Mouse (Mus musculus) erythroblast, embryonic 14.5 days (primary cell): Measurements from ENCODE around the gene Pnp. TPM values are rescaled to one million over a fixed set of nuclear protein-coding genes. Genes with fewer than 3 reads are reported as not detected.
"Not testable (repeated sequence)": the region's sequence is repeated elsewhere in the genome, so short reads cannot be mapped to it uniquely, and the experiment has no call there.

Experiments used
- H3K27me3 ChIP-seq: 2 replicates; pipeline ENCODE4 v1.6.1; 2012; ENCODE audit warnings: inconsistent platforms; ENCODE audit not compliant: control insufficient read depth
- H3K36me3 ChIP-seq: 2 replicates; pipeline ENCODE4 v1.6.1; 2012; ENCODE audit warnings: mild to moderate bottlenecking, inconsistent platforms; ENCODE audit not compliant: control insufficient read depth
- H3K4me1 ChIP-seq: 2 replicates; pipeline ENCODE4 v1.6.1; 2012; ENCODE audit warnings: inconsistent platforms; ENCODE audit not compliant: control insufficient read depth
- H3K4me3 ChIP-seq: replicated peaks from 2 replicates; pipeline ENCODE3; 2012; ENCODE audit warnings: moderate library complexity, mild to moderate bottlenecking, inconsistent platforms
- H3K9me3 ChIP-seq: 2 replicates; pipeline ENCODE4 v1.6.1; 2012; ENCODE audit warnings: low read length, inconsistent platforms, mixed read lengths; ENCODE audit not compliant: control insufficient read depth
- GATA1 ChIP-seq: IDR thresholded peaks from 2 replicates; pipeline ENCODE4 v1.6.1; 2012; ENCODE audit warnings: low read length, inconsistent platforms, mixed read lengths
- TAL1 ChIP-seq: IDR thresholded peaks from 3 replicates; pipeline ENCODE4 v1.6.1; 2012; ENCODE audit warnings: low read length, inconsistent platforms, mixed read lengths
- polyA plus RNA-seq: library from polyadenylated mRNA; stranded (reverse); fragments of >175 nt; gene quantifications from 2 replicates; pipeline ENCODE4 v1.2.3, GENCODE M21; 2012

The Pnp gene
- polyA plus RNA-seq, result 0.20 and 0.22 TPM in 2 replicates

DNA sequence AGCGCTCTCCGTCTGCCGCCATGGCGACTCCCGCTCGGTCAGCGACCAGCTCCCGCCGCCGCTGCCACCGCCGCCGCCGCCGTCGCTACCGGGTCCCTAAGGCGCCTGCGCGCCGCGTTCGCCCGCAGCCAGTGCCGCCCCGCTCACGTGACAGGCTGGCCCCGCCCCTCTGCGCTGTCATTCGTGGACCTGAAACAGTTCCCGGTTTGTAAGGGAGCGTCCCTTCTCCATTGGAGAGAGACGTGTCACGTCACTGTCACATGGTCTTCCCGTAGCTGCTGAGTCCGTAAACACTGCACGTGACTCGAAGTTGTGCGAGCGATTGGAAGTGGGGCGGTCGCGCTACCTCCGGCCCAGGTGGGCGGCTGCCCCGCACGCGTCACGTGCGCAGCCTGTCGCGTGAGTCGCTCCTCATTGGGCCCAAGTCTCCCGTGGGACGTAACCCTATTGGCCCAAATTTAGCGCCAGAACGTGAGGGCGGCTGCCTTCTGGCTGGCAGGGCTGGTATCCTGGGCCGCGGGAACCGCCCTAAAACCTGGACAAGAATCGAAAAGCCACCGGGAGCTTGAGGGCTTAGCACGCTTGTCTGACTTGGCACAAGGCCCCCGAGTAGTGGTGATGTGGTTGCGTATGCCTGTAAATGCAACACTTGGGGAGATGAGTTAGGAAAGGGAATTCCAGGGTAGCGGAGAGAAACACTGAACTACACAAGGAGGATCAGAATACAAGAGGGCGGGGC, at the start of gene Pnp, which contains the start of gene Pip4p1:
Gene Pnp (plus strand): TSS at position 329 of the 739 bp plus-strand sequence.
Gene Pip4p1 (minus strand): TSS at position 103 of the 739 bp plus-strand sequence.
- TF ChIP-seq TAL1 (no peak), GATA1 (no peak)
- Histone ChIP-seq H3K27me3 (no peaks in the 10 kb centered on the region), H3K4me3 (peak within 1 kb of the TSS; percentile 97), H3K9me3 (no peaks in the 10 kb centered on the region), H3K4me1 (peaks cover 37% of the 10 kb centered on the region), H3K36me3 (peaks cover 38% of the 10 kb centered on the region)

DNA sequence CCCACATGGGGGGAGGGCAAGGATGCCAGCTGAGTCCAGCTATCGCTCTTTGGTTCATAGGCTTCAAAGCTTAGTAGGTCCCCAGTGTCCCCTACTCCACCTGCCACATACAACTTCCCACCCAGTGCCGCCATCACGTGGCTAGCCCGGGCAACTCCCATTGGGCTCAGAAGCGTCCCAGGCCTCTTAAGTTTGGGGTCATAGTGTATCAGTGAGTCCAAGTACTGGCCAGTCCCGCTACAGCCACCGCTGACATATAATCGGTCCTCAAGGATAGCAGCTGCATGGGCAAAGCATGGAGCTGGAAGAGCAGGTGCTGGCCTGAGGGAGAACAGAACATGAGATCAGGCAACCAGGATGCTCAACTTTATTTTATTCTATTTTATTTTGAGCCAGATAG, 39.3 kb upstream of the Pnp start:
- TF ChIP-seq GATA1, result no peak
- no peak for TF ChIP-seq TAL1
- H3K27me3 ChIP-seq, result peaks cover 19% of the 10 kb centered on the region
- peaks cover 2% of the 10 kb centered on the region for H3K4me1 ChIP-seq
- H3K9me3 ChIP-seq, result no peaks in the 10 kb centered on the region
- H3K36me3 ChIP-seq, result no peaks in the 10 kb centered on the region
- H3K4me3 ChIP-seq, result no peak overlapping the region

GRCm38 (mm10) chr14:50892091-50892490, 38.8 kb upstream of the Pnp start:
- H3K36me3 ChIP-seq, result no peaks in the 10 kb centered on the region
- H3K4me1 ChIP-seq, result peaks cover 2% of the 10 kb centered on the region
- no peaks in the 10 kb centered on the region for H3K9me3 ChIP-seq
- TF ChIP-seq TAL1 (no peak), GATA1 (no peak)
- H3K4me3 ChIP-seq, result no peak overlapping the region
- H3K27me3 ChIP-seq, result peaks cover 24% of the 10 kb centered on the region

DNA sequence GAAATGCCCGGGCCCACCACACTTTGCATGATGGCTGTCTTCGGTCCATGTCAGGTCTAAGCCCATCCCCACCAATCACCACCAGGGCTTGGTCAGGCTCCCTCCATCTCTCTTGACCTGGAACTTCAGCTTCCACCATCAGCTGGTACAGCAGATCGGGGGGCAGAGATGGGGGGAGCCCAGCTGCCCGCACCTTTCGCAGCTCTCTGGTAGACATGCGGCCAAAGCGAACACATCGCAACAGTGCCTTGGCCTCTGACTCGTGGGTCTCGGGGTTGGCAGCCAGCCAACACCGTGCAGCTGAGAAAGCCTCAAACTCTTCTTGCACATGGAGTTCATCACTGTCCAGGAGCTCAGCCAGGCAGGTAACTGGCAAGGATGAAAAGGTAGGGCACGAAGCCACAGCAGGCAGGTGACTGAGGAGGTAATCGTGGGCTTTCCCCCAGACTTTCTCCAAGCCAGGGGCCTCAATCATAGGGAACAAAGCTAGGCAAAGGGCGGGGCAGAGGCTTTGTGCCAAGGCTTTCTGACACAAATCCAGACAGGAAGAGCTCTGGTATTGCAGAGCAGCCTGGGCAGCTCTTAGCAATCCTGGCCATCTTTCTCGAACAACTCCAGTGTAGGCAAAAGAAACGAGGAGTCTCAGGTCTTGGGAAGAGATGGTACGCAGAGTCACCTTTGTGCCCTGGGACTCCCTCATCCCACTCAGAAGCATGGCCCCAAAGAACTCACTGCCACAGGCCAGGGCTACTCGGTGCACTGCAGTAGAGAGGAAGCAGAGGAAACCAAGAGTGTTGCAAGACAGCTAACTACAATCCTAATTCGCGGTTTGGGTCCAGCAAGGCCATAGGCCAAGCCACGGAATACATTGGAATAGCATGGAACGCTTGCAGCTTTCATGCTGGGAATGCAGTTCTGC, 38.1 kb upstream of the Pnp start:
- Histone ChIP-seq H3K4me3 (no peak overlapping the region), H3K9me3 (no peaks in the 10 kb centered on the region), H3K27me3 (peaks cover 31% of the 10 kb centered on the region), H3K36me3 (no peaks in the 10 kb centered on the region), H3K4me1 (peaks cover 2% of the 10 kb centered on the region)
- TF ChIP-seq GATA1 (no peak), TAL1 (no peak)

GRCm38 (mm10) chr14:50895407-50895806, 35.5 kb upstream of the Pnp start:
- no peaks in the 10 kb centered on the region for H3K9me3 ChIP-seq
- no peak for TF ChIP-seq GATA1
- no peak for TF ChIP-seq TAL1
- H3K27me3 ChIP-seq, result peaks cover 33% of the 10 kb centered on the region
- no peak overlapping the region for H3K4me3 ChIP-seq
- no peaks in the 10 kb centered on the region for H3K36me3 ChIP-seq
- H3K4me1 ChIP-seq, result peaks cover 2% of the 10 kb centered on the region

DNA sequence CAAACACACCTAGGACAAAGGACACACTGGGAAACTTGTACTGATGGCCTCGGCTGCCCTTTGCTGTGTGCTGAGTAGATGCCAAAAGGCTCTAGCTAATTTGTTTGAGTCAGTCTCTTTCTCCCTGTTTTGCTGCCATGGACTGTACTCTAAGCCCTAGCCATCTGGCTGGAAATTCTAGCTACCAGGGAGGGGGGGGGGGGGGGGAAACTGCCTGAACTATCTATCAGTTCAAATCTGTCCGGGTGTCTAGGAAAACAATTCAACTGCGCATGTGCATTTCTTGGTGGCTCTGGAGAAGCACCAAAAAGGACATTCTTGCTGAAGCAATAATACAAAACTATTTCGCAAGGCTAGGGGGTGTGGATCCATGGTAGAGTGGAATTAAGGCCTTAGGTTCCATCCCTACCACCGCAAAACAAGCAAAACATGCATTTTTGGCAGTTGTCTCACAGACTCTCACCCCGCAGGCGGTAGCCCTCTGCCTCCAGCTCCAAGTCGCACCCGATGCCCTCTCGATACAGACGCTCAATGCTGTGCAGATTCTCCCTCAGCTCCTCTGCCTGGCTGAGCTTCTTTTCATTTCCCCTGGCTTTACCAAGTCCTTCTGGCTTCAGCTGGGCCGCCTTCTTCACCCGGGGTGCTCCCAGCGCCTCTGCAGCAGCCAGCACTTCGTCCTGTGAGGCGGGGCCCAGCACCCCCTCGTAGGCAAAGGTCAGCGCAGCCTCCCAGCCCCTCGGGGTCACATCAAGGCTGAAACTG, 34.7 kb upstream of the Pnp start:
- peak overlapping the region; percentile 43 for H3K4me3 ChIP-seq
- H3K36me3 ChIP-seq, result no peaks in the 10 kb centered on the region
- peaks cover 33% of the 10 kb centered on the region for H3K27me3 ChIP-seq
- no peaks in the 10 kb centered on the region for H3K9me3 ChIP-seq
- TF ChIP-seq TAL1 (no peak), GATA1 (no peak)
- H3K4me1 ChIP-seq, result peaks cover 2% of the 10 kb centered on the region

DNA sequence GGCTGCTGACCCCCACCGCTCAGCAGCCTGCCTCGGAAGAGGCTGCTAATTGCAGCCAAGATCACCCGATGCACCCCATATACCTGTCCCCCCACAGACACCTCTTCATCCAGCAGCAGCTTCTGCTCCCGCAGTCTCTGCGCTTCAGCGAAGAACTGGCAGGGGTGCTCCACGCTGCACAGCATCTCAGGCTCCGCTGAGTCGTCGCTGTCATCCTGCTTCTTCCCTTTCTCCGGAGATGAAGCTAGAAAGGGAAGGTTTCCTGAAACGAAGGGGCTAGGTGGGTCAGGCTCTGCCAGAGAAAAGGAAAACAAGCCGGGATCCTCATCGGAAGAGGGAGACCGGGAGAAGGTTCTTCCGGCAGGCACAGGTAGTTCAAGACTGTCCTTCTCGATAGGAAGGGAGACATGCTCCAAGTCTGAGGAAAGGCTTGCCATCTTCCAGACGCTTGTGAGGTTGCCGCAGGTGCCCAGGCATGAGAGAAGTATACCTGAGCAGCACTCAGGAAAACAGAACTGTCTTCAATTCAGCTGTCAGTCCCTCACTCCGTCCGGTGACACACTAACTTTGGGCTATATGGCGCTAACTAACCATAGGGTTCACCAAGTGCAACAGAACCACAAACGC, 34.0 kb upstream of the Pnp start:
- Histone ChIP-seq H3K9me3 (no peaks in the 10 kb centered on the region), H3K27me3 (peaks cover 33% of the 10 kb centered on the region), H3K4me3 (peak overlapping the region; percentile 43), H3K36me3 (no peaks in the 10 kb centered on the region), H3K4me1 (peaks cover 2% of the 10 kb centered on the region)
- TF ChIP-seq TAL1 (no peak), GATA1 (no peak)

- Histone ChIP-seq H3K9me3 (no peaks in the 10 kb centered on the region), H3K4me3 (peak within 1 kb of the TSS; percentile 43), H3K27me3 (peaks cover 33% of the 10 kb centered on the region), H3K36me3 (no peaks in the 10 kb centered on the region), H3K4me1 (peaks cover 2% of the 10 kb centered on the region)
- no peak for TF ChIP-seq GATA1
- TF ChIP-seq TAL1, result no peak
These were observed 33.5 kb upstream of the Pnp start, which contains the start of gene Klhl33 for GRCm38 (mm10) chr14:50897374-50897765. Klhl33 (minus strand) TSS chr14:50897507.

DNA sequence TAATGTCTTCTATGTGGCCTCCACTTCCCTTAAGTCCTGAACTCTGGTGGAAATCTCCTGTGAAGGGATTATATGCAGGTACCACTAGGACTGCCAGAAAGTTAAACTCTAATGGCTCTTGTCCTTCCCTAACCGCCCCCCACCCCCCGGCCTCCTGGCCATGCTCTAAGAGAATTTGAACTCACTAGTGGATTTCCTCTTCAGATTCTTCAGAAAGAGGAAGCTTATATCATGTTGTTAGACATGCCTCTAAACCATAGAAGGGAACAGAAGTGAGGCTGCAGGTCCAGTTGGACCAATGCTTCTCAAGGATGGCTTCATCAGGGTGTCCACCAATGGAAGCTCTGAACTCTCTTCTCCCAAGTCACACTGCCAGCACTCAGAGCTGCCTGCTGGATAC, 32.9 kb upstream of the Pnp start:
- not testable (repeated sequence) for H3K4me1 ChIP-seq, H3K4me3 ChIP-seq, H3K36me3 ChIP-seq, H3K9me3 ChIP-seq
- peaks cover 33% of the 10 kb centered on the region for H3K27me3 ChIP-seq
